Mouse (Mus musculus): ENCODE data around the gene Gm49358. TPM values are rescaled to one million over a fixed set of nuclear protein-coding genes. Genes with fewer than 3 reads are reported as not detected.
A peak's percentile ranks its signal among the peaks of the same experiment; 100 is the strongest.

Gm49358 gene
- polyA plus RNA-seq, 1 experiment from 2014 or later = not detected

- peaks cover 8% of the 10 kb centered on the region; the same call in 1 of the 2 replicates for H3K4me1 ChIP-seq (ENCODE audit: control insufficient read depth, insufficient read depth, low read length)
- no peak overlapping the region for H3K9ac ChIP-seq (ENCODE audit: low read length)
- H3K36me3 ChIP-seq (ENCODE audit: control insufficient read depth, insufficient read depth, low read length) = no peaks in the 10 kb centered on the region
- no peaks in the 10 kb centered on the region for H3K9me3 ChIP-seq (ENCODE audit: control insufficient read depth, low read length)
- H3K4me2 ChIP-seq (ENCODE audit: low read depth, severe bottlenecking) = no peak overlapping the region
- ATAC-seq (ENCODE audit: insufficient number of reproducible peaks, low FRiP score, low TSS enrichment, low read depth) (no peak), DNase-seq (ENCODE audit: low spot score) (no peak)
- no peak overlapping the region for H3K27ac ChIP-seq (replicated peaks; ENCODE audit: low read depth, low read length)
- WGBS = 89% methylated on average over 9 of the region's 9 CpGs
- no peaks in the 10 kb centered on the region for H3K27me3 ChIP-seq (ENCODE audit: control insufficient read depth, insufficient read depth, low read length)
- no peak overlapping the region for H3K4me3 ChIP-seq (ENCODE audit: low read depth, low read length)
Observed at GRCm38 (mm10) chr10:86810000-86810399, 46.2 kb downstream of the Gm49358 start.

GRCm38 (mm10) chr10:86810612-86811011, 46.8 kb downstream of the Gm49358 start:
- DNase-seq (ENCODE audit: low spot score) = no peak
- H3K4me3 ChIP-seq (ENCODE audit: low read depth, low read length) = no peak overlapping the region
- WGBS = 93% methylated on average over 5 of the region's 5 CpGs
- ATAC-seq (ENCODE audit: insufficient number of reproducible peaks, low FRiP score, low TSS enrichment, low read depth) = no peak
- no peak overlapping the region for H3K4me2 ChIP-seq (ENCODE audit: low read depth, severe bottlenecking)
- no peaks in the 10 kb centered on the region for H3K9me3 ChIP-seq (ENCODE audit: control insufficient read depth, low read length)
- H3K27ac ChIP-seq (replicated peaks; ENCODE audit: low read depth, low read length) = no peak overlapping the region
- no peak overlapping the region for H3K9ac ChIP-seq (ENCODE audit: low read length)
- H3K36me3 ChIP-seq (ENCODE audit: control insufficient read depth, insufficient read depth, low read length) = no peaks in the 10 kb centered on the region
- no peaks in the 10 kb centered on the region for H3K27me3 ChIP-seq (ENCODE audit: control insufficient read depth, insufficient read depth, low read length)
- H3K4me1 ChIP-seq (ENCODE audit: control insufficient read depth, insufficient read depth, low read length) = peaks cover 8% of the 10 kb centered on the region; the same call in 1 of the 2 replicates

- H3K9ac ChIP-seq (ENCODE audit: low read length) = no peak overlapping the region; the same call in 1 of the 2 replicates
- H3K4me2 ChIP-seq (ENCODE audit: low read depth, severe bottlenecking) = no peak overlapping the region
- DNase-seq (ENCODE audit: low spot score) (peak; percentile 28), ATAC-seq (ENCODE audit: insufficient number of reproducible peaks, low FRiP score, low TSS enrichment, low read depth) (no peak)
- H3K9me3 ChIP-seq (ENCODE audit: control insufficient read depth, low read length) = no peaks in the 10 kb centered on the region
- H3K27me3 ChIP-seq (ENCODE audit: control insufficient read depth, insufficient read depth, low read length) = no peaks in the 10 kb centered on the region
- no peaks in the 10 kb centered on the region for H3K36me3 ChIP-seq (ENCODE audit: control insufficient read depth, insufficient read depth, low read length)
- H3K4me3 ChIP-seq (ENCODE audit: low read depth, low read length) = no peak overlapping the region
- H3K27ac ChIP-seq (replicated peaks; ENCODE audit: low read depth, low read length) = no peak overlapping the region; the same call in 1 of the 2 replicates
- H3K4me1 ChIP-seq (ENCODE audit: control insufficient read depth, insufficient read depth, low read length) = peaks cover 11% of the 10 kb centered on the region; the same call in 1 of the 2 replicates
- 67% methylated on average over 19 of the region's 19 CpGs for WGBS
Observed at GRCm38 (mm10) chr10:86814292-86815131, 50.7 kb downstream of the Gm49358 start.

- WGBS = 83% methylated on average over 7 of the region's 7 CpGs
- Histone ChIP-seq H3K27ac (replicated peaks; ENCODE audit: low read depth, low read length) (no peak overlapping the region), H3K9ac (ENCODE audit: low read length) (no peak overlapping the region), H3K27me3 (ENCODE audit: control insufficient read depth, insufficient read depth, low read length) (no peaks in the 10 kb centered on the region), H3K4me1 (ENCODE audit: control insufficient read depth, insufficient read depth, low read length) (peaks cover 16% of the 10 kb centered on the region; the same call in 1 of the 2 replicates), H3K4me3 (ENCODE audit: low read depth, low read length) (no peak overlapping the region), H3K4me2 (ENCODE audit: low read depth, severe bottlenecking) (no peak overlapping the region), H3K36me3 (ENCODE audit: control insufficient read depth, insufficient read depth, low read length) (no peaks in the 10 kb centered on the region), H3K9me3 (ENCODE audit: control insufficient read depth, low read length) (no peaks in the 10 kb centered on the region)
- no peak for ATAC-seq (ENCODE audit: insufficient number of reproducible peaks, low FRiP score, low TSS enrichment, low read depth)
- DNase-seq (ENCODE audit: low spot score) = no peak
Observed at GRCm38 (mm10) chr10:86815133-86815532, 51.4 kb downstream of the Gm49358 start.

- Histone ChIP-seq H3K9ac (ENCODE audit: low read length) (no peak overlapping the region), H3K4me3 (ENCODE audit: low read depth, low read length) (no peak overlapping the region), H3K27me3 (ENCODE audit: control insufficient read depth, insufficient read depth, low read length) (no peaks in the 10 kb centered on the region), H3K27ac (replicated peaks; ENCODE audit: low read depth, low read length) (no peak overlapping the region), H3K4me2 (ENCODE audit: low read depth, severe bottlenecking) (no peak overlapping the region), H3K4me1 (ENCODE audit: control insufficient read depth, insufficient read depth, low read length) (peaks cover 9% of the 10 kb centered on the region; the same call in 1 of the 2 replicates), H3K36me3 (ENCODE audit: control insufficient read depth, insufficient read depth, low read length) (no peaks in the 10 kb centered on the region), H3K9me3 (ENCODE audit: control insufficient read depth, low read length) (no peaks in the 10 kb centered on the region)
- whole genome bisulfite sequencing = 53% methylated on average over 8 of the region's 8 CpGs
- ATAC-seq (ENCODE audit: insufficient number of reproducible peaks, low FRiP score, low TSS enrichment, low read depth) (no peak), DNase-seq (ENCODE audit: low spot score) (peak; percentile 24)
Observed at GRCm38 (mm10) chr10:86819649-86820165, 55.9 kb downstream of the Gm49358 start.

- DNase-seq (ENCODE audit: low spot score) (no peak), ATAC-seq (ENCODE audit: insufficient number of reproducible peaks, low FRiP score, low TSS enrichment, low read depth) (no peak)
- peaks cover 8% of the 10 kb centered on the region; the same call in 1 of the 2 replicates for H3K4me1 ChIP-seq (ENCODE audit: control insufficient read depth, insufficient read depth, low read length)
- no peak overlapping the region for H3K4me3 ChIP-seq (ENCODE audit: low read depth, low read length)
- no peak overlapping the region for H3K27ac ChIP-seq (replicated peaks; ENCODE audit: low read depth, low read length)
- no peaks in the 10 kb centered on the region for H3K27me3 ChIP-seq (ENCODE audit: control insufficient read depth, insufficient read depth, low read length)
- 92% methylated on average over 7 of the region's 7 CpGs for WGBS
- H3K9ac ChIP-seq (ENCODE audit: low read length) = no peak overlapping the region
- H3K9me3 ChIP-seq (ENCODE audit: control insufficient read depth, low read length) = no peaks in the 10 kb centered on the region
- H3K36me3 ChIP-seq (ENCODE audit: control insufficient read depth, insufficient read depth, low read length) = no peaks in the 10 kb centered on the region
- no peak overlapping the region for H3K4me2 ChIP-seq (ENCODE audit: low read depth, severe bottlenecking)
Observed at GRCm38 (mm10) chr10:86821014-86821413, 57.2 kb downstream of the Gm49358 start.

GRCm38 (mm10) chr10:86824093-86824492, 60.3 kb downstream of the Gm49358 start:
- no peak for DNase-seq (ENCODE audit: low spot score)

GRCm38 (mm10) chr10:86824871-86825270, 61.1 kb downstream of the Gm49358 start:
- Histone ChIP-seq H3K27me3 (ENCODE audit: control insufficient read depth, insufficient read depth, low read length) (no peaks in the 10 kb centered on the region), H3K4me1 (ENCODE audit: control insufficient read depth, insufficient read depth, low read length) (peaks cover 1% of the 10 kb centered on the region; the same call in 1 of the 2 replicates), H3K9ac (ENCODE audit: low read length) (no peak overlapping the region), H3K36me3 (ENCODE audit: control insufficient read depth, insufficient read depth, low read length) (no peaks in the 10 kb centered on the region), H3K9me3 (ENCODE audit: control insufficient read depth, low read length) (no peaks in the 10 kb centered on the region), H3K27ac (replicated peaks; ENCODE audit: low read depth, low read length) (no peak overlapping the region), H3K4me2 (ENCODE audit: low read depth, severe bottlenecking) (no peak overlapping the region), H3K4me3 (ENCODE audit: low read depth, low read length) (no peak overlapping the region)
- ATAC-seq (ENCODE audit: insufficient number of reproducible peaks, low FRiP score, low TSS enrichment, low read depth) (no peak), DNase-seq (ENCODE audit: low spot score) (no peak)
- WGBS = 42% methylated on average over 14 of the region's 14 CpGs

More at GRCm38 (mm10) chr10:86824093-86824492, 60.3 kb downstream of the Gm49358 start:
- no peaks in the 10 kb centered on the region for H3K9me3 ChIP-seq (ENCODE audit: control insufficient read depth, low read length)
- H3K27ac ChIP-seq (replicated peaks; ENCODE audit: low read depth, low read length) = no peak overlapping the region
- no peaks in the 10 kb centered on the region for H3K36me3 ChIP-seq (ENCODE audit: control insufficient read depth, insufficient read depth, low read length)
- no peak overlapping the region for H3K4me2 ChIP-seq (ENCODE audit: low read depth, severe bottlenecking)
- H3K4me3 ChIP-seq (ENCODE audit: low read depth, low read length) = no peak overlapping the region
- H3K9ac ChIP-seq (ENCODE audit: low read length) = no peak overlapping the region
- no peaks in the 10 kb centered on the region for H3K27me3 ChIP-seq (ENCODE audit: control insufficient read depth, insufficient read depth, low read length)
- WGBS = 86% methylated on average over 6 of the region's 6 CpGs
- no peak for ATAC-seq (ENCODE audit: insufficient number of reproducible peaks, low FRiP score, low TSS enrichment, low read depth)
- peaks cover 8% of the 10 kb centered on the region; the same call in 1 of the 2 replicates for H3K4me1 ChIP-seq (ENCODE audit: control insufficient read depth, insufficient read depth, low read length)
